Mouse (Mus musculus) adrenal gland, adult 18-20 months (tissue): ENCODE results near the gene Cst9. TPM values are rescaled to one million over a fixed set of nuclear protein-coding genes. Genes with fewer than 3 reads are reported as not detected.

Experiments used
- DNase-seq, 2 experiments: peaks; one replicate each; pipeline ENCODE4 v3.0.0; 2021 to 2022; ENCODE audit warnings: low spot score in 2 of 2
- long read RNA-seq, 2 experiments: library from polyadenylated mRNA; stranded (forward); transcript quantifications; one replicate each; pipeline ENCODE4 v2.0.0; 2021
- total RNA-seq, 2 experiments: library from RNA; stranded (reverse); gene quantifications; 1 replicate in 1 of 2; 2 replicates in 1 of 2; pipeline ENCODE4 v1.2.3; 2021

Cst9 gene
- total RNA-seq = not detected
- long read RNA-seq, experiment 1 = 0 reads
- long read RNA-seq, experiment 2 = 0 reads

DNA sequence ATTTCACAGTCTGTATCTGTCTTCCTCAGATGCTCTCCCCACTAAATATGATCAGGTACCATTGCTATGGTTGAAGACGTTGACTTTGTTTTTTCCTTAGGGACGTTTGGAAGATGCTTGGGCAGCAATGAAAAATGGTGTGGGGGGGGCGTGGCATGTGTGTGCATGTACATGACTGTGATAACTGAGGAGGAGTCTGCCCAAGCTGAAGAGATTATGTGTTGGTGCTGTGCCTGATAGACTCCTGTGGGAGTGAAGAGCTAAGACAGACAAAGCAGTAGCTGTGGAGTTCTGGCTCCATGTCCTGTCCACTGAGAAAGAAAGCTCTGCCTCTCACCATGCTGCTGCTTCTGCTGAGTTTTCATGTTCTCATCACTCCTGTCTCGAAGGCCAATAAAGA lies at the start of gene Cst9:
TSS of gene Cst9 (plus strand) at position 236 of the 400 bp plus-strand sequence.
- DNase-seq = no peak

DNA sequence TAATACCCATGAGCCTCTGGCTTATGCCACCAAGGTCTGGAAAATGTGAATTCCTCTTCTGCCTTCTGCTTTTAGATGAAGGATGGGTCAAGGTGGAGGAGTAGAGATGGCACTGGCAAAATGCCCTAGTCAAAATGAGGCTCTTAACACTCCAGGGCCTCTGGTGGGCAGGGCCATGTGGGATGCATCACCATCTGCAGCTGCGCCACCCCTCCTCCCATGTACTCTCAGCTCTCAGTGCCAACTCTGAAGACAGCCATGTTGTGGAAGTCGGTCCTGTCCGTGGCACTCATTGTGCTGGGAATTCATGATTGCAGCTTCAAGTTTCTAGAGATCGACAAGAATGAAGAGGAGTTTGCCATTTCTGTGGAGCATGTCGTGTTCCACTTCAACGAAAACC lies 45.8 kb upstream of the Cst9 start, which contains the start of gene Cst12:
TSS of gene Cst12 (plus strand) at position 220 of the 400 bp plus-strand sequence.
- DNase-seq = no peak

DNA sequence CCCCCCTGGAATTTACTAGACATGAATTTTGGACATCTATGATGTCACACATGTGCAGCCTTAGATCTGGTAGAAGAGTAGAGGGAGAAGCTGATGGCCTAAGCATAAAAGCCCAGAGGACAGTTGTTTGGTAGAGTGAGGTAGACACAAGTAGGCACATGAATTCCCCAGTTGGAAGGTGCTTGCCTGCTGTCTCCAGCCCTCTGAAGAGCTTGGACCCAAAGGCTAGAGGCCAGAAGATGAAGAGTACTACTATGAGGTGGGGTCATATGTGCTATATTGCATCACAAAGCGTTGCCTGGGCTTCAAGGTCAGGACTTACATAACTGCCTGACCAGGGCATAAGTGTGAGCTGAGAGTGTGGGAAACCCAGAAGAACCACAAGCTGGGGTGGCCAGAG lies 36.5 kb upstream of the Cst9 start, which contains the start of gene Cst8:
TSS of gene Cst8 (plus strand) at position 301 of the 400 bp plus-strand sequence.
- no peak for DNase-seq

DNA sequence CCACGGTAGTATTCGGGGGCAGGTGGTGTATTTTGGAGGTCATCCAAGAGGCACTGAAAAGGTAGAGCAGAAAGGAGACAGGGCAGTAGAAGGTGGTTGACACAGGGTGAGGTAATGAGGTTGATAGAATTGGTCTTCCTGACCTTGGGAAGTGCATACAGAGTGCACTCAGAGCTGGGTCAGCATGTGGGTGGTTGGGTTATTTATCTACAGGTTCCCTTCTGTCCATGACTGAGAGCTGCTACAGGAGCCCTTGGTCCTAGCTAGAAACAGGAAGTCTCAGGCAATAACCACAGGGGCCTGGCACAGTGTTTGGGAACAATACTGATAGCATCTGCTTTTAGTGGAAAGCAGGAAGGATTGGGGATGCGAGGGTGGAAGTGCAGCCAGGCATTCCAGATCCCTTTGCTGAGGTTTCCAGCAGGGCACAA lies 33.4 kb upstream of the Cst9 start:
- DNase-seq = no peak

DNA sequence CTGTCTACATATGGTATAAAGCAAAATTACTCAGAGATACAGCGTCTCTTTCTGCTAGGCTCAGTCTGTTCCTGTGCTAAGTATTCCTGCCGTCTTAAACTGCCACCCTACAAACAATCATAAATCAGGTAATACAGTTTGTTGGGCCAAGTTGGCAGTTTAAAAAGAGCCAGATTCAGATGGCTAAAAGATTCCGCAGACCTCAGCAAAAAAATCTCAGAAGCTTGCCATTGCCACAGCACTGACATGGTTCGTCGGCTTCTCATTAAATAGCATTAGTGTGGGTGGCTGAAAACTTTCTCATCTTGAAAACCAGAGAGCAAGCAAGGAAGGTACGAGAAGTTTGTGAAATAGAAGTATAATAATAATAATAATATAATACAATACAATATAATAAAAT lies 28.3 kb upstream of the Cst9 start:
- DNase-seq = no peak

DNA sequence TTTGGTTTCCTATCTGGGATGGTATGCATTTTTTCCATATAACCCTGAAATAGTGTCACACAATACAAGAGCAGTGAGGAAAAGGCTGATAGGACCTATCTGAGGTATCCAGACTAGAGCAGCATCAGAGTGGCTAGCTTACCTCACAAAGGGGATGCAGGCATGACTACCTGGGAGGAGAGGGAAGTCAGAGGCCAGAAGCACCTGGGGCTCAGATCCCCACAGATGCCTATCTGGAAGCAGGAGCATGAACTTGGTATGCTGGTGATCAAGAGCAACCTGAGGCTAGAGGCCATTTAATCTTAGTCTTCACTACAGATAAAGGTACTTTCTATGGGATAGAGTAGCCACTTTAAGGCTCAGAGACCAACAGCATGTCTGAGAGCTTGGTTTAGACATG lies 15.0 kb upstream of the Cst9 start, which contains the start of gene Cst13:
TSS of gene Cst13 (plus strand) at position 173 of the 400 bp plus-strand sequence.
- no peak for DNase-seq

DNA sequence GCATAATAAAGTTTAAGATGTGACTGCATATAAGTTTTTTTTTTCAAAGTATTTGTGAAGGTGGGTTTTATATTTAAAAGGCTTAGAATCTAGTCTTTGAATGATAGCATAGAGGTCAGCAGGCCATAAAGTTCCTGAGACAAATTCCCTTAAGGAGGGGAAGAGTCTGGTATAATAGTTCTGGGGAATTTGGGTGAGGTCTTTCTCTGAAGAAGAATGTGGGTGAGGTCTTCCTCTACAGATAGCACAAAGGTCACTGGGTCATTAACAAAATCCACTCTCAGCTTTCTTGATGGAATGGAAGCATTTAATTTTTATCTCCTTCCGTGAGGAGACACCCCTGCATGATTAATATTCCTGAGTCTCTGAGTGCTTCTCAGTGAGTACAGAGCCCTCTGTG lies 9.0 kb upstream of the Cst9 start:
- no peak for DNase-seq

DNA sequence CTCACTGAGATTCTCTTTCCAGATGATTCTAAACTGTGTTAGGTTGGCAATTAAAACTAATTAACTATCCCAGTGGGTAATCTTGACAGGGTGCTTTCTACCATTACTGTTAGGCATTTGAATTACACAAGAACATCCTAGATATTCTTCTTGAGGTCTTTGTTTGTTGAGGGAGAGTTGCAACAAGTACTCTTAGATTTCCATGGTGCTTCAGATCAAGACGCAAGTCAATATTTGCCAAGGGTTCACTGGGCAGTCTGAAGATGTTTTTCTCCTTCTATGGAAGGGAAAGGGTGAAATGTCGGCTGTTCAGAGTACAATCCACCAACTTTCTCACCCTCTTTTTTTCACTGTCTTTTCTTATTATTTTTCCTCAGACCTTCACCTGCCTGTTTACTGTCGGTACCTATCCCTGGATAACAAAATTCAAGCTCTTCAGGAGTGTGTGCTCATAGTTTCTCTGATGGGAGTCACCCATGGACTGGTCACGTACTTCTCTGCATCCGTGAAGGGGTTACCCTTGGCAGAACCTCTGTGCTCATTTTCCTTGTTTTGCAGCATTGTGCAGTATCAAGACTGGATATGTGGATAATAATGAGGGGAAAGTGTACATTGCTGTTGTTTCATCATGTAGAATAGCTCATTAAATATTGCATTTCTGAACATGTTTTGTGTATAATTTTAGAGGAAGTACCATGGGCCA lies 3.3 kb downstream of the Cst9 start:
- DNase-seq = no peak

DNA sequence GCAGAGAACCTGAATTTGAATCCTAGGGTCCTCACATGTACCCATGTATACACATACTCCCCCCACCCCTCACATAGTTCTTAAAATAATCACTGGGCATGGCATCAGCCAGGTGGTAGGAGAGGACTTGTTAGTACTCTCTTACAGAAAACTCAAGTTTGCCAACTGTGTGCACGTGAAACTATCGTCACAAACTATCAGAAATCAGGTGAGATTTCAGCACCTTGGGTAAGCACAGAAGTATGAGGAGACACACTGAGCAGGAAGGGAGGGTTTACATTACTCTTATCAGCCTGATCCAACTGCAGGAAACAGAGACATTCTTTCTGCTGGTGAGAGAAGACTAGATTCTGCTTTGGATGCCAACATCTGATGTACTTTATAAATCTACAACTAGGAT lies 4.3 kb downstream of the Cst9 start:
- DNase-seq = no peak

DNA sequence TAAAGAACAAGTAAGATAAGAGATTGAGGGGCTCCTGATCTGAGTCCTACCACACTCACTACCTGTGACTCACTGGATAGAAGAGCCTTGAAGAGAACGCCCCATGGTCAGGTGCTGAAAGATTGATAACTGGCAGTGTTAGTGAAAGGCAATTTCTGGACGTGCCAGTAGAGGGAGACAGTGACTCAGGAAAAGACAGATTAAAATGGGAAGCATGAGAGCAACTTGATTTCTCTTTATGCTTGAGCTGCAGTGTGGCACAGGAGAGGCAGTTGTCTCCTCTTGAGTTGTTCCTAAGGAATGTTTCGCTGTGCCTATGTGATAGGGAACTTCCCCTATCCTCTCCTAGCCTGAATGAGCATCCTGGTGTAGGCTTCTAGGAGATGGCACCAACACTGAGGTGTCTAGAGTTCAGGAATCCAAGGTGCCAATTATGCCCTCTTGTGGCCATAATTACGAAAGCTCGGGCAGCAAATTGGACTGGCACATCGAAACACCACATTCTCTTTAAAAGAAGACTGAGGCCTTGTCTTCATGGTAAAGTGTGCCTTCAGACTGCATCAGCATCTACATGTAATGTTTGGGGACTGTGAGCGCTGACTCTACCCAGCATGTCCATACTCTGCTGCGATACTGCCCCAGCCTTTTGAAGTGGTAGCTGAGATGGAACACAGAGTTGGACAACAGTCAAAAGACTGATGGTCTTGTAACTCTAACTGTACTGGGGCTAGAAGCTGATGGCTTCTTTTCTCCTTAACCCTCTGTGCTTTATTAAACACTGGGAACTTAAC lies 16.4 kb downstream of the Cst9 start:
- peak; percentile 72 to 79 for DNase-seq

DNA sequence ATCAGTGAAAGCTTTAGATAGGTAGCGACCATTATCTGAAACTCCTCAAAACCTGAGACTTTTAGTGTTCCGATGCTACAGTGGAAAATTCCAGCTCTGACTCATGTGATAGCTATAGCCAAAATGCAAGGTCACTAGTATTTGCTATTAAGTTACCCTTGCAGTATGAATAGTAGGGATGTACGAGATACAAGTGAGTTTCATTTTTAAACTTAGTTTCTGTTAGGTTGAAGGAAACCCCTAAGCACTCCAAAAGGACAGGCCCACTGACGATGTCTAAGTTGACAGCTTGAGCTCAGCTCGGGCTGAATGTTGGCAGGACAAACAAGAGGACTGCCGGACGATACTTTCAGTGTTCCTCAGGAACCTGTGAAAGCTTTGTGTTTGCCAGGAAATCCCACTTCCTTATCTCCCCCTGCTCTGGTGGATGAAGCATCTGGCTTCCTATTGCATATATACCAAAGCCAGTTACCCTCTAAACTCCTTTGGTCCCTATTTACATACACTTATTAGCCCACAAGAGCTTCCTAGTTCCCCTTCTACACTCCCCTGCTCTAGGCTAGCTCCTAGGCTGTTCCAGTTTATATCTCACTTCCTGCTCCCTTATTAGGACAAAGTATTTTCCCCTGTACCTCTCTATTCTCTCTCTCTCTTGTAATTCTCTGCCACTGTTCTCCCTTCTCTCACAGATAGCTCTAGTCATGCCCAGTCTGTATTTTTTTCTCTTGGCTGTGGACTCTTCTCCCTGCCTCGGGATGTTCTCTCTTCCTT lies 21.9 kb downstream of the Cst9 start:
- DNase-seq = peak in 1 of 2 experiments; percentile 15

DNA sequence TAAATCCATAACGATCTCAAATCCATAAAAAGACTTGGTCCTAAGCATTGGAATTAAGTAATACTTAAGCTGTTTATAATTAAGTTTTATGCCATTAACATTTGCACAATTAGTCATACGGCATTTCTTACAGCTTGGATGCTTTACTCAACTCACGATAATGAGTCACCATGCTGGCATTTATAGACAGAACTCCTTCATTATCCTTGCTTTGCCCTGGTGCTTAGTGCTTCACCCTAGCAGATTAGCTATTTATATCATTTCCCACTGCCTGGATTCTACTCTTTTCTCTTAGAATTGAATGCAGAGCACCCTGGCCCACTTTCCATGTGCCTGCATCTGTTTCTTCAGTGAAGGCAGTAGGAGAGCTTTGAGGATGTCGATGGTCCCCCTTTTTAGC lies 22.6 kb downstream of the Cst9 start:
- DNase-seq = no peak

DNA sequence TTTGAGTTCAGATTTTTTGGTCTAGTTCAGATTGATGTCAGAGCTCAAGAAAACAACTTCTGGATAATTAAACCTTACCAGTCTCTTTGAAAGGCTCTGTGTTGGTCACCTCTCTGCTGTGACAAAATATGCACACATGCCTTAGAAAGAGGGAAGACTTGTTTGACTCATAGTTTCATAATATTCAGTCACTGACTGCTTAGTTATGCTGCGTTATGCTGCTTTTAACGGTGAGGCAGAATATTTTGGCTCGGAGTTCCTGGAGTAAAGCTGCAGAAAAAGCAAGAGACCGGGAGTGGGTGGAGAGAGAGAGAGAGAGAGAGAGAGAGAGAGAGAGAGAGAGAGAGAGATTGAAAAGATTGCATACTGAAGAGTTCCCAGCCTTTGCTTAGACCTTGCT lies 26.0 kb downstream of the Cst9 start:
- DNase-seq = no peak

DNA sequence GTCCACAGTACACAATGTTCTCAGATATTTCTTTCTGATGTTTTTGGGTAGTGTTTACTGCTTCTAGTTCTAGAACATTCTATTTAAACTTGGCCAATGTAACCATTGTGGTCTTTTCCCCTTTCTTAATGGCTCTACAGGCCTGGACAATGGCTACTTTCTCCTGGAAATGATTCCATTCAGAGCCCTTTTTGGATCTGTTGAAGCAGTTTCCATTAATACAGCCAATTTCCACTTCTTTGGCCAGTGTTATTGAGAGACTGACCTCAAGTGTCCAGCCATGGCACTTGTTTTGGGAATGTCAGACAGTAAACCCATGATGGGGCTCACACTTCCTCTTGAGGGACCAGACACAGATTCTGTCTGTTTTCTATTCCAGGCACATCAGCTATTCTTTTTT lies 26.7 kb downstream of the Cst9 start:
- no peak for DNase-seq

DNA sequence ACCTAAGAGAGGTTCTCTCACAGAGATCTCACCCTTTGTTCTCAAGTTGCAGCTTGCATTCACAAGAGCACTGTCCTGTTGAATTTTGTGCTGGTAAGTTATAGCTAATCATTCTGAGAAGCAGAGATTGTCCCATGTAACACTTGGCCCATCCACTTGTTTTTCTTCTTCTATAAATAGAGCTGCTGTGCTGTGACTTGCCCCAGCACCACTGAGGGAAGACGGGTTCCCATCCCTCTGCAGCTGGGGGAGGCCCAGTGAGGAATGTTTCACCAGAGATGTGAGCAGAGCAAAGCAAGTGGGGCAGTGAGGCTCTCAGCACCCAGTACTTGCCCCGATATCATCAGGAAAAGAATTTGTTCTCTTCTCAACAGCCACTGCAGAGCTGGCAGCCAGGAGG lies 30.0 kb downstream of the Cst9 start, which contains the start of gene 9230104L09Rik:
TSS of gene 9230104L09Rik (minus strand) at position 73 of the 400 bp plus-strand sequence.
- DNase-seq = no peak

DNA sequence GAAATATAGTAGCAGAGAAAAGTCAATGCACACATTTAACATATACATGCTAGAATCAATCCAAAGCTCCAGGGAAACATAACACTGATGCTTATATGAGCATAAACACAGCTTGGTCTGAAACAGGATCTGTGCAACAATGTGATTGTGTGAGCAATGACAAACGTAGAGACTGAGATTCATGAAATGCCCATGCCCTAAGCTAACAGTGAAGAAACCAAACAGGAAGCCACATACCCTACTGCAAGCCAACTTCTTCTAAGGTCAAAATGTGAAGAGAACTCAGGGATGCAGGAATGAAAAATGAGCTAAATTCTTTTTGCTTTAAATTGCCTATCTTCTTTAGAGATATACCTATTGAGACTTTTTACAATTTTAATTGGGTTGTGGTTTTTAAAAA lies 34.0 kb downstream of the Cst9 start:
- DNase-seq = no peak

DNA sequence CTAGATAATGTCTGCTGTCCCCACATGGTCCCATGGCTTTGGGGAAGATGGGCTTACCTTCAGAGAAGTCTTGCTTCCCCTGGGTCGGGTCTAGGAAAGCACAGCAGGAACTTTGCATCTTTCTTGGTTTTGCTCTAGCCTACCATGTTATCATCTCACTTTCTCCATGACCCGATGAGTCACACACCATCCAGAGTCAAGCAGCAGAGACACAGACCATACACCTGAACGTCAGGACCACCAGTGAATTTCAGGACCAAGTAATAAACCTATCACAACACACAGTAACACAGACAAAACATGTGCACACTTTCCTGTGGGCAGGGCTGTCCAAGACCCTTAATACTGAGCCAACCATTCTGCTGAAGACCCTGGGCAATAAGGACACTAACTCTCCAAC lies 35.6 kb downstream of the Cst9 start:
- no peak for DNase-seq

DNA sequence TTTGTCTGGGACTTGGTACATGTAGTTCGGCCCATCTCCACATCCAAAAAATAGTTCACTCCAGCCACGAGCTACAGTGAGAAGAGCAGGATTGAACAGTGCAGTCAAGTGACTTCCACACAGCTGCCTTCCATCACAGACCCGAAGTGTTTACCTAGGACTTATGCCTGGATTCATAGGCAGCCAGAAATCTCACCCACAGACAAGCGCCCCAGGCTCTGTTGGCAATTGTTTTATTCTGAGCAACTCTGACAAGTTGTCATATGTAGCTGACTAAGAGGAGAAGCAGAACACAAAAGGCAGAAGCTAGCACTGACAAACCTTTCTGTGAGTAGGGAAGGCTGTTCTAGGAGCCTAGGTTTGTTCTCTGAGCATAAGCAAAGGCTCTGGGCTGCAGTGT lies 37.9 kb downstream of the Cst9 start:
- no peak for DNase-seq

DNA sequence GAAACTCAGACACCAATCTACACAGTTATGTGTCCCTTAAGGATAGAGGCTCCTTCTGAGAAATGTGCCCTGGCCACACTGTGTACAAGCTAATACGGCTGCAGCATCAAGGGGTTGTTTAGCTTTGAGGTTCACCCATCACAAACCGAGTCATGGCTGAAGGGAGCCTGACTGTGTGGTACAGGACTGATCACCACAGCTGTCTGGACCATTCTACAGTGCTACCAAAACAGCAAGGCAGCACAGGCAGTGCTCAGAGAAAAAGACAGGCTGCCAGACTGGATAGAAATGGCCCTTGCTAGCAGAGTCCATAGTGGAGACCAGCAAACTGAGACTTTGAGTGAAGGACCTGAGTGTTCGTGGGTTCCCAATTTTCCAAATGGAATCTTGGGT lies 39.3 kb downstream of the Cst9 start:
- no peak for DNase-seq

DNA sequence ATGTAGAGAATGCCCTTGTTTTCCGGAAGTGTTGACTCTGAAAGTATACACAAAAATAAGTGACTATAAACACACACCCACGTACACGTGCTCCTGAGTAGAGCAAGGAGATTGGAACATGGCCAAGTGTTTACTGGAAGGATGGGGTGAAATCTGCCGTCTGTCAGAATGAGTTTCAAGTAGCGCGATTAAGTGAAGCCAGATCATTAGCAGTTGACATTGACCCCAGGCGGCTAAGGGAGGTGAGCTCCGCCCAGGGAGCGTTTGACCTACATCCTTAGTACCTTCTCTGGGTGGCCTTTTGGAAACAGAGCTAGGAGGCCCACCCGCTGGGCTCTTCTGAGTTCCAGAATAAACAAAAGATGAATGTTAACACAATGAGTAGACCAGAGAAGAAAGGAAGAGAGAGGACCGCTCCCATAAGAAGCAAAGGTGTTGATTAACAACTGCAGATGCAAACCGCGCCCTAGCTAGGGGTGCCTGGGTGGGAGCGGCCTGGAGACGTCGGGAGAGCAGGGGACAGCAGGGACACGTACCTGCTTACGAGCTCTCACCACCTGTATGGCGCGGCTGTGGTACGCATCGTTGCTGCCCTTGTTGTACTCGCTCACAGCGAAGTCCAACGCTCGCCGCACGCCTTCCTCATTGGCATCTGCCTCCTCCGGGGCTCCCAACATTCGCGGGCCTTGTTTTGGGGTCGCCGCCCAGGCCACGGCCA lies 39.8 kb downstream of the Cst9 start:
- peak in 1 of 2 experiments; percentile 29 for DNase-seq

DNA sequence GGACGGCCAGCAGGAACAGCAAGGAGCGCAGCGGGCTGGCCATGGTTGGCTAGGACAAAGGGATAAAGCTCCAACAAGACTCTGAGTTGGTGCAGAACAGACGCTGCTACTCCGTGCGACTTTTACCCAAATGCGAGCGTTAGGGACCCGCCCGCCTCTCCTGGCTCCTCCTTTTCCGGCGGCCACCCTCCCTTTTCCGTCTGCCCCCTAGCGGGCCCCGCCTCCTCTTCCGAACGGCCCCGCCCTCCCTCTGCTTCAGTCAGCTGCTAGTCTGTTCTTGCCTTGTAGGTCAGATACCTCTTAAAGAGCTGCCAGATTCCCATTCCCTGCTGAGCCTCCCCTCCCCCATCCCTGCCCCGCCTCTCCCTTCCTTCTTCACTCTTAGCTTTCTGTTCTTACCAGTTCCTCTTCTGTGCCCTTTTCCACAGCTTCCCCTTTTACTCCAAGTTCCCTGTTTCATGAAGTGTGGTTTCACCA lies 40.4 kb downstream of the Cst9 start, which contains the start of gene Cst3:
TSS of gene Cst3 (minus strand) at position 358 of the 477 bp plus-strand sequence.
- DNase-seq = peak; percentile 91 to 94
